Mouse (Mus musculus): ENCODE measurements at regions not wholly inside any gene's neighbourhood (a gene's known extent, or its start where the extent isn't known, plus 50 kb on each side); places are given as distances from the start of the nearest gene placed in this dataset.

- no peak for DNase-seq (ENCODE audit: low read depth)
These were observed 429.4 kb downstream of the Fut8 start for GRCm38 (mm10) chr12:77667151-77667874.

GRCm38 (mm10) chr12:77667875-77668204 is 429.9 kb downstream of the Fut8 start:
- DNase-seq (ENCODE audit: low read depth), result no peak

- DNase-seq (ENCODE audit: low read depth), result no peak
These were observed 432.6 kb downstream of the Fut8 start for GRCm38 (mm10) chr12:77670531-77670930.

DNA sequence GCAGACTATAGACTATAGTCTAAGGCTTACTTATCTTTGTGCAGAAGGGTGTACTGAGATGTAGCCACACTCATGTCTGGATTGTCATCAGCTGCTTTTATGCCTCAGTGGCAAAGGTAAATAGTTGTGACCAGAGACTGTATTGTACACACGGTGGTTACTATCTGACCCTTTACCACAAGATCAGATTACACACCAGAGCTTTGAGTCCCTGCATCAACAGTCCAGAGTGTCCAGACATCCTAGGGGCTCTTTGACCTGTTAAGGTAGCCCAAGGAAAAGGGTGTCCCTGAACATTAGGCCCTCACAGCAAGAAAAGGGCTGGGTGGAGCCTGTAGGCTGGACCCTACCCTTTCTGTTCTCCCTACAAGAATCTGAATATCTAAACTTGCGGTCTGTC is 436.4 kb downstream of the Fut8 start:
- no peak for DNase-seq (ENCODE audit: low read depth)

GRCm38 (mm10) chr12:77674755-77675154 is 436.8 kb downstream of the Fut8 start:
- DNase-seq (ENCODE audit: low read depth), result no peak

DNA sequence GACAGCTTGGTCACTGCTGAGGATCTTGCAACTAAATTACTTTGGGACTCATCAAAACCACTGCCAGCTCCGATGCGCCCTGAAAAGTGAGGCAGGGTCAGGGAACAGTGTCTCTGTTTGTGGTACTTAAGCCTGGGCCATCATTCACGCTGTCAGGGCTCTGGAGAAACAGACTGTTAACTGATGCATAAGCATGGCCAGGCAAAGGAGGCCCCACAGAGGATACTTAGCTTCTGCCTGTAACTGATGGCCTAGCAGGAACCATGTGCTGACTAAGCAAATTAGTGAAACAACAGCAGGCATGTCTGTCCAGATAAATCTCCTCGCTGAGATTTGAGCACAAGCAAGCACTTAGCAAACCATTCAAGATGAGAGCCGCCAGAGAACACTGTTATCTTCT is 440.1 kb downstream of the Fut8 start:
- DNase-seq (ENCODE audit: low read depth), result no peak

GRCm38 (mm10) chr12:77694101-77694500 is 456.2 kb downstream of the Fut8 start:
- DNase-seq (ENCODE audit: low read depth), result no peak

DNA sequence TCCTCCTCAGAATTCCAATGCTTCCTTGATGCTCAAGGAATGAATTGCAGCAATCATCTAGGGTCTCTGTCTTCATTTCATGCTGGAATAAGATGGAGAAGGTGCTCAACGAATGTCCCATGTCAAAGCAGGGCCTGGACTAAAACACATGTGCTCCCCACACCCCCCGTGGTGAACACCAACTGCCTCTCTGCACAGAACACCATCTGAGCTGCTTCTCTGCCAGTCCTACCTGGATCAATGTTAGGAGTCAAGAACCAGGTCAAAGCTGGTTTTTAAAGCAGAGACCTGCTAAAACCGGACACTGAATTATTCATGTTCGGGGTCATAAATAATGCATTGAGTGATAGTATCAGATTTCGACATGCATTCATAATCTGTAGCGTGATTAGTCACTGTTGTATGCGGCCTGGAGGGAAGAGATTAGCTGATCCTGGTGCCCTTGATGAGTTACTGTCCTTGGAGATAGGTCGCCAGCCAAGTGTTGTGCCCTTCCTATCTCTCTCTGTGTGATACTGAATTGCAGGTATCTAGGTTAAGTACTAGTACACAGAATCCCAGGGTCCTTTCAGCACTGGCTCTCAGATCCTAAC is 458.2 kb downstream of the Fut8 start:
- DNase-seq (ENCODE audit: low read depth), result no peak

DNA sequence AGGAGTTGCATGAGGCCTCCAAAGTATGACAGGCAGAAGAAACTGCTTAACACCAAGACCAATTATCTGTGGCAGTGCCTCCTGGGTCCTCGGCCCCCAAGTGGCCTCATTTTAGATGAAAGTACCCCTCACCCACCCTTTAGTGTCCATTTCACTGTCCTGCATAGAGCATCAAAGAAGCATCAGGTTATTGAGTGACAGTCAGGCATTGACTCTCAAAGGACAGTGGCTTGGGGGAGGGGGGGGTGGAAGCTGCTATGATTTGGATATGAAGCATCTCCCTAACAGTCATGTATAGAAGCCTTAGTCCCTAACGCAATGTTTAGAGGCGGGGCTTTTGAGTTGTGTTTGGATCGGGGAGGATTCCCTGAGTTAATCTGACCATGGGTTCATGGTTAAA is 458.7 kb downstream of the Fut8 start:
- no peak for DNase-seq (ENCODE audit: low read depth)

DNA sequence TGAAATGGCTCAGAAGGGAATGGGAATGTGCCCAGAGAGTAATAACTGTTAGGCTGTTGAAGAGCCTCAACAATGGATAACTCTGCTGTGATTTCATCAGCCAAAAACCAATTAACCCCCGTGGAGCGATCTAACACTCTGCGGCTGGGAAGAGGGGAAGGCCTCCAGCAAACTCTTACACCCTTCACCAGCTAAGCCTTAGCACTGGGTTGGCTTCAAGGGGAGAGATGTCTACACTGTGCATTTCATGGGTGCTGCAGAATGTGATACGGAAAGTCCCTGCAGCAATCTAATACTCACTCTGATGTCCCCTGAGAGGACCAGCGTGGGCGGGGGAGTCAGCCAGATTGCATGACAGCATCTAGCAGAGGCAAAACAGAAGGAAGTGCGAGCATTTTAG is 460.2 kb downstream of the Fut8 start:
- DNase-seq (ENCODE audit: low read depth), result no peak

DNA sequence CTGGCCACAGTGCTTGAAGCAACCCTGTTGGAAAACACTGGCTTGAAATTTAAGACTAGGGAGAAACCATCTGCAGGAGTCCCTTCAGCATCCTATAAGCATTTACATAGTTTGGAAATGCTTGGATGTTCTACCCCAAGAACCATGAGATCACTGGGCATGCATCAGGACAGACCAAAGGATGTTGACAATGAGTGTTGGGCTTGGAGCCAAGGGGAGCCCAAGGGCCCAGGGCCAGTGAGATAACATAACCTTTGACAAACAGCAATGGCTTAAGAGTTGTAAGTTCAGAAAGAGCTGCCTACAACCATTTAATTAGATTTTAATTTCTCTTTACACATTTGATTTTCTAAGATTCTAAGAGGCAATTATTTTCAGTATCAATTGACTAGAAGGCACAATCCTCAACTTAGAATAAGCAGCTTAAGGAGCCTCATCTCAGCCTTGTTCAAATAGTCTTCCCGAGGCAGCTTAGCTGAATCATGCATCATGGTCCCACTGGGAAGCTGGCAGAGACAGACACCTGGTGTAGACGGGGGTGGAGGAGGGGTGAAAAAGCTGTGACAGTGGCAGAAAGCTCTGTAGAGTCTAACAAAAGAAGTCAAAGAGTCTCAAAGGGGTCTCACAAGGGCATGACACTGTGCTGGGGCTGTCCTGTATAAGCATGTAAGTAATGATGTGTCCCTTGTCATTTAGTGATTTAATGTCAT is 462.1 kb downstream of the Fut8 start:
- no peak for DNase-seq (ENCODE audit: low read depth)

DNA sequence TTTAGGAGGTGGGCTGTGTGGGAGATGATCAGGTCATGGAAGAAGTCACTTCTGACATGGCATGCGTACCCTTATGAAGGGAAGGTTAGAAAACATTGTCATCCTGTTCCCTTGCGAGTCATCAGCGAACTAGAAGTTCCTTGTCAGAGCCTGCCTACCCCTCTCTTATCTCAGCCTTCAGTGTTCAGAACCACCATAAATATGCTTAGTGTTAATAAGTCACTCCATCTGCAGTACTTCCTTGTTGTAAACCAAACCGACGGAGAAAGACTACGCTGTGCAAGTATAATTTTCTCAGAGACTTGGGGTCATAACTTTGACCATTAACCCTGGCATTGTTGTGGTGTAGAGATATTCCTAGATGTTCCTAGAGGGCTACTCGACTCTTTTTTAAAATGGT is 477.6 kb downstream of the Fut8 start:
- no peak for DNase-seq (ENCODE audit: low read depth)

DNA sequence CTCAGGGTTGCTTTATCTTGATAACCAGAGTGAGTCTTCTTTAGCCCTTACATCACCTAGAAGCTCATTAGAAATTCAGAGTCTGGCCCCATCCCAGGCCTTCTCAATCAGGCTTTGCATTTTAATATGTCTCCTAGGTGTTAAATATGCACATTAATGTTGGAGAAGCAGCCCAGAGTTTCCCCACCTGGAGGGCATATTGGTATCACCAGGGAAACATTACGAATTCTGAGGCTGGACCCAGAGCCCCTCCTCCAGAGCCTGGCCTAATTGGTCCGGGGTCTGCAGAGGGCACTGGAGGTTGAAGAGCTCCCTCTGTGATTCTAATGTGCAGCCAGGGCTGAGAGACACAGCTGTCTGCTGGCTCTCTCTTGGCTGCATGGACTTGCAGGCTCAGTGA is 478.1 kb downstream of the Fut8 start:
- no peak for DNase-seq (ENCODE audit: low read depth)

- no peak for DNase-seq (ENCODE audit: low read depth)
These were observed 466.3 kb upstream of the Gm6657 start for GRCm38 (mm10) chr12:77727766-77728165.

- no peak for DNase-seq (ENCODE audit: low read depth)
These were observed 454.8 kb upstream of the Gm6657 start for GRCm38 (mm10) chr12:77739047-77739760.

DNA sequence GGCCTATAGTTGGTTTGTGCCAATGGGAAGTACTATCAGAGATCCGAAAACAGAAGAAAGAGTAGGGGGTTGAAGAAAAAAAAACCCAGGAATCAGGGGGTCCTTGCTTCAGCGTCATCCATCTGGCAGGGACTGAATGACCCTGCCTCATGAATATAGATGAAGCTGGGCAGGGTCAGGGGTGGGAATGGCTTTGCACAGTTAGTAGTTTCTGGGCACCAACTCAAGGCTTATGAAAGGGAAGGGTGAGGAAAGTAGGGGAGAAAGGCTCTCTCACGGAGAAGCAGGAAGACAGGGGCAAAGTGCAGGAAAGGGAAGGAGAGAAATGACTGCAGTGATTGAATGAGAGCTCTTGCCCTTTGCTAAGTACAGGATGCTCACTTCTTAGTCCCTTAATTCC is 451.3 kb upstream of the Gm6657 start:
- no peak for DNase-seq (ENCODE audit: low read depth)

DNA sequence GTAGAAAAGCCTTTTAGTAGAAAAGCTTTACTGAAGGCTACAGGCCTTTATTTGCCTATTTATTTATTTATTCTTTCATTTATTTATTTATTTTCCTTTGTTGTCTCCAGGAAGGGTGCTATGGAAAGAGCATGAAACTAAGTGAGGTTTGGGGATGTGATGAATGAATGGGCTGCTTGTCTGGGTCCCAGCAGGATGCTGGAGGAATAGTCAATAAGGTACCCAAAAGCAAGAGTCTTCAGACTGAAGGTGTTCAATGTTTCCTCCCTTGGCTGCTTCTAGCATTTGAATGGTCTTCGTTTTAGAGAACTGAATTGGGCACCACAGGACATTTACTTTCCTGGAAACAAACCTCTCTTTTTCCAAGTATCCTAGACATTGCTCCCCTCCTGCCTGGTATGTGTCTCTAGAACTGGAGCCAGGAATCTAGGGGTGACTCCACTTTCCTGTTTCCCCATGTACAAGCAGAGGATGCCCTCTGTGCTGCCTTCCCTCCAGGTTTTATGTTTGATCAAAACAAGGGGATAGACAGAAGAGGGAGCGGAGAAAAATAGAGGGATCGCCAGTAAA is 444.5 kb upstream of the Gm6657 start:
- DNase-seq (ENCODE audit: low read depth), result no peak

DNA sequence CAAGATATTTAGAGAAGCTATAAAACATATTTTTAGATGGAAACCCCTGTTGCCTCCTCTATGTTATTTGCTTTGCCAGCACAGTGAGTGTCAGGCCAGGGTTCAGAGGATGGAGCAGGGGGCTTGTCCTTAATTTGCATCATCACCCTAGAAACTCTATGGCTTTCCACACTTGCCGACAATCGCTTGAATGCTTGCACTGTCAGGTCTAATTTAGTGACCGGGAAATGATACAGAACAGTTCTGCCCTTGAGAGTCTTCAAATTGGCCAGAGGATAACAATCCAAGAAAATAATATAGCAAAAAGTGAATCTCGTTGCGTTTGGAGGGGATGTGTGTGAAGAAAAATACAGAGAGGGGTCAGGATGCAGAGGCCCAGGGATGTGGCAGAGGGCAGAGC is 441.9 kb upstream of the Gm6657 start:
- DNase-seq (ENCODE audit: low read depth), result no peak

DNA sequence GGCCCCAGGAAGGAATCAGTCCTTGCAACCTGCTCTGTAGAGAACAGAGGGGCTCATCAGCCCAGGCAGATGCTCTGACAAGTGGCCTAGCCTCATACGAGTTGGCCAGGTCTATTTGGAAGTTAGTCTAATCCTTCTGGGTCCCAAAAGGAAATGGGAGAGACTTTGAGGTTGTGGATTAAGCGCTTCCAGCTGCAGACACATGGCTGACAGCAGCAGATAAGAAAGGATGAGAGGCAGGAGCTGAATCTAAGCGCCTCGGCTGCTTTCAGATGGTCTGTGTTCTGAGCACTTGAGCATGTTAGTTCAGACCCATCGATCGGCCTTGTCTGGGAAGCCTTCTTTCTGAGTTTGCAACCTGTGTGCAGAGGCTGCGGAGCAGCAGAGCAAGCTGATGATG is 438.0 kb upstream of the Gm6657 start:
- no peak for DNase-seq (ENCODE audit: low read depth)

DNA sequence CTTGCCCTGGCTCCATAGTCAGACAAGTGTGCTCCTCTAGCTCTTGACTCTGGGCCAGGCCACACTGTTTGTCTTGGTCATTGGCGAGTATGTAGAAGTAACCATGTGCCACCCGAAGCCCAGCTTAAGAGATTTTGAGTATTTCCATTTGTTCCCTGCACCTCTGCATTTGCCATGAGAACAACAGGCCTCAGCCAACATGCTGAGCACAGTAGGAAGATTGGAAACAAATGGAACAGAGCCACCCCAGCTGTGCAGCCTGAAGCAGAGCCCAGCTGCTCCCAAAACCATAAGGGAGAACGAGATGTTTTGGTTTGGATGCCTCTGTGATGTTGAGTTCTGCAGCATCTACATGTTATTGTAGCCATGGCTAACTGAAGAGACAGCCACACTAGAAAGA is 433.1 kb upstream of the Gm6657 start:
- no peak for DNase-seq (ENCODE audit: low read depth)

GRCm38 (mm10) chr12:77776011-77776546 is 418.0 kb upstream of the Gm6657 start:
- no peak for DNase-seq (ENCODE audit: low read depth)

GRCm38 (mm10) chr12:77776755-77777154 is 417.3 kb upstream of the Gm6657 start:
- no peak for DNase-seq (ENCODE audit: low read depth)

Data from gonadal fat pad, adult 2 months (tissue).